Mouse (Mus musculus) activated CD4-positive, CD25-positive, alpha-beta regulatory T cell, adult 4 months (primary cell): Measurements from ENCODE around the gene BC107364. TPM values are rescaled to one million over a fixed set of nuclear protein-coding genes. Genes with fewer than 3 reads are reported as not detected.
"Not testable (repeated sequence)": the region's sequence is repeated elsewhere in the genome, so short reads cannot be mapped to it uniquely, and the experiment has no call there.

Experiments
- ATAC-seq: one replicate; pipeline ENCODE4 v1.8.0; 2017
- polyA plus RNA-seq, 2 experiments: library from polyadenylated mRNA; unstranded; fragments of 100-300 nt; shearing (Covaris generic); gene quantifications; one replicate each; pipeline ENCODE4 v1.2.1; 2017

Gene BC107364
- polyA plus RNA-seq, 2 experiments from 2014 or later = 0.32 TPM; not detected in 1

GRCm38 (mm10) chr3:96411821-96412220 lies 40.3 kb downstream of the BC107364 start:
- ATAC-seq = no peak

GRCm38 (mm10) chr3:96410966-96411365 lies 41.1 kb downstream of the BC107364 start:
- ATAC-seq = no peak

- no peak for ATAC-seq
Observed at GRCm38 (mm10) chr3:96409701-96410246, 42.3 kb downstream of the BC107364 start.

GRCm38 (mm10) chr3:96408111-96408510 lies 44.0 kb downstream of the BC107364 start:
- not testable (repeated sequence) for ATAC-seq

GRCm38 (mm10) chr3:96405541-96406503 lies 46.3 kb downstream of the BC107364 start:
- ATAC-seq = no peak

GRCm38 (mm10) chr3:96405004-96405403 lies 47.1 kb downstream of the BC107364 start:
- no peak for ATAC-seq

- no peak for ATAC-seq
Observed at GRCm38 (mm10) chr3:96404450-96404849, 47.7 kb downstream of the BC107364 start.

- ATAC-seq = no peak
Observed at GRCm38 (mm10) chr3:96403016-96403415, 49.1 kb downstream of the BC107364 start.

- no peak for ATAC-seq
Observed at GRCm38 (mm10) chr3:96401832-96402501, 50.1 kb downstream of the BC107364 start.

- no peak for ATAC-seq
Observed at GRCm38 (mm10) chr3:96401474-96401831, 50.7 kb downstream of the BC107364 start.

GRCm38 (mm10) chr3:96398911-96399310 lies 53.2 kb downstream of the BC107364 start:
- no peak for ATAC-seq

- no peak for ATAC-seq
Observed at GRCm38 (mm10) chr3:96396857-96397256, 55.2 kb downstream of the BC107364 start.

- not testable (repeated sequence) for ATAC-seq
Observed at GRCm38 (mm10) chr3:96387202-96387601, 64.9 kb downstream of the BC107364 start.

Other genes with a start within 250 kb of the BC107364 start
- 10 to 100 TPM; 31.4 to 31.8 TPM for gene Bola1, start 232.6 kb downstream of the BC107364 start, polyA plus RNA-seq
- gene Hist2h2ab, start 232.4 kb downstream of the BC107364 start, polyA plus RNA-seq = 1 to 10 TPM in 1 of 2 experiments, not detected in 1; 1.3 TPM
- gene Hist2h2ac, start 231.4 kb downstream of the BC107364 start, polyA plus RNA-seq = 10 to 100 TPM in 1 of 2 experiments, 1 to 10 TPM in 1; 5.3 to 11.8 TPM
- 1 to 10 TPM; 1.5 to 3.3 TPM for gene Hist2h2be, start 231.2 kb downstream of the BC107364 start, polyA plus RNA-seq
- gene Hist2h3c2, start 213.2 kb downstream of the BC107364 start, polyA plus RNA-seq = 1 to 10 TPM in 1 of 2 experiments, under 1 TPM in 1; 0.56 to 2.5 TPM
- 10 to 100 TPM in 1 of 2 experiments, not detected in 1; 86.9 TPM for gene Hist2h2aa2, start 212.0 kb downstream of the BC107364 start, polyA plus RNA-seq
- gene Hist2h2aa1, start 206.8 kb downstream of the BC107364 start, polyA plus RNA-seq = 10 to 100 TPM in 1 of 2 experiments, not detected in 1; 46.6 TPM
- not detected for gene Hist2h3c1, start 205.6 kb downstream of the BC107364 start, polyA plus RNA-seq
- gene Hist2h4, start 189.0 kb downstream of the BC107364 start, polyA plus RNA-seq = 1 to 10 TPM; 1.9 to 2.2 TPM
- gene Hist2h3b, start 183.7 kb downstream of the BC107364 start, polyA plus RNA-seq = 10 to 100 TPM; 23.4 to 32.3 TPM
- gene Hist2h2bb, start 182.6 kb downstream of the BC107364 start, polyA plus RNA-seq = 10 to 100 TPM in 1 of 2 experiments, 1 to 10 TPM in 1; 5.2 to 11.1 TPM
- not detected for gene Fcgr1, start 158.3 kb downstream of the BC107364 start, polyA plus RNA-seq
- not detected for gene Hfe2, start 72.9 kb upstream of the BC107364 start, polyA plus RNA-seq
- 100 to 1,000 TPM; 276 to 326 TPM for gene Txnip, start 105.7 kb upstream of the BC107364 start, polyA plus RNA-seq
- not detected for gene Gm16253, start 124.7 kb upstream of the BC107364 start, polyA plus RNA-seq
- 10 to 100 TPM; 25.1 to 35.6 TPM for gene Polr3gl, start 141.9 kb upstream of the BC107364 start, polyA plus RNA-seq
- not detected for gene Ankrd34a, start 144.3 kb upstream of the BC107364 start, polyA plus RNA-seq
- gene Lix1l, start 148.8 kb upstream of the BC107364 start, polyA plus RNA-seq = under 1 TPM; 0.09 to 0.14 TPM
- 100 to 1,000 TPM in 1 of 2 experiments, 10 to 100 TPM in 1; 98.9 to 135 TPM for gene Rbm8a, start 177.6 kb upstream of the BC107364 start, polyA plus RNA-seq
- 10 to 100 TPM; 43.5 to 45.8 TPM for gene Pex11b, start 183.1 kb upstream of the BC107364 start, polyA plus RNA-seq
- under 1 TPM in 1 of 2 experiments, not detected in 1; 0.09 TPM for gene Gm42957, start 183.2 kb upstream of the BC107364 start, polyA plus RNA-seq
- gene Itga10, start 193.3 kb upstream of the BC107364 start, polyA plus RNA-seq = under 1 TPM in 1 of 2 experiments, not detected in 1; 0.12 TPM
- under 1 TPM in 1 of 2 experiments, not detected in 1; 0.13 TPM for gene Ankrd35, start 217.8 kb upstream of the BC107364 start, polyA plus RNA-seq
- 10 to 100 TPM; 30.8 to 41.5 TPM for gene Pias3, start 244.1 kb upstream of the BC107364 start, polyA plus RNA-seq